Mouse (Mus musculus): ENCODE results near the gene Trap1.

Gene Trap1

GRCm38 (mm10) chr16:4041646-4042045 lies 36.0 kb downstream of the Trap1 start:
- in situ Hi-C loops (cut with MboI; ENCODE audit: low pct_unique_long_range_greater_than_20kb in 1 of 2, low sequenced_read_pairs in 2 of 2, unreplicated experiment in 1 of 2): no loop called here

DNA sequence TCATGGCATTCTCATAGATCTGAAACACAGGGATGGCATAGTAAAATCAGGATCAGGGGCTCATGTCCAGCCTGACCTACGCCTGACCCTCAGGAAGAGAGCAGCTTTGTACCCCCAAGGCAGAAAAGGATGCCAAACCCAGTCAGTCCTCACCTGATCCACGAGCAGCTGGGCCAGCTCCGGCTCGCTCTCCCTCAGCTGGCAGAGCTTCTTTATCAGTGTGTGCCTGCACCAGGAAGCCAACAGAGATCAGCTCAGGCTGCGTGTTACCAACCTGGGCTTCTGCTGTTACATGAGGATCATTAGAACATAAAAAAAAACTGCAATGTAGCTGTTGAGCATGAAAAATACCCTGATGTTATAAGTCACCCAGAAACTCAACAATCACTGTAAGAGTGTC lies 37.4 kb downstream of the Trap1 start:
- in situ Hi-C loops (cut with MboI; ENCODE audit: low pct_unique_long_range_greater_than_20kb in 1 of 2, low sequenced_read_pairs in 2 of 2, unreplicated experiment in 1 of 2): no loop called here

GRCm38 (mm10) chr16:4037690-4038089 lies 39.9 kb downstream of the Trap1 start:
- in situ Hi-C loops (cut with MboI; ENCODE audit: low pct_unique_long_range_greater_than_20kb in 1 of 2, low sequenced_read_pairs in 2 of 2, unreplicated experiment in 1 of 2): no loop called here

DNA sequence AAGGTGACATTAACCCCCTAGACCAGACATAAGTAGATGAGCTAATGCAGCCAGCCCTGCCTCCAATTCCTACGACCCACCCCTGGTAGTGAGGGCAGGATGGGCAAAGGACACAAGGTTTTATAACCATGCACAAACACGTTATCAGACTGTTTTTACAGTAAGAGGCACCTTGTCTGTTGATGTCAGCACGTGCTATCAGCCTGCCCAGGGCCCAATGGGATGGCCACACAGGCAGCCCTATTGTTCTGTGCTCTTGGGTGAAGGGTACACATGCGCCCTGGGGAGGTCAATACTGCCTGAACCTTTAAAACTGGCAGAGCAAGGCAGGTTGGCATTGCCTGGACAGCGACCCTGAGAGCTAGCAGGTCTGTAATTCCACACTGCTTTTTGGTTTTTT lies 40.8 kb downstream of the Trap1 start, which contains the start of gene Dnase1:
Gene Dnase1 (plus strand): TSS at position 136 of the 400 bp plus-strand sequence.
- in situ Hi-C loops (cut with MboI; ENCODE audit: low pct_unique_long_range_greater_than_20kb in 1 of 2, low sequenced_read_pairs in 2 of 2, unreplicated experiment in 1 of 2): no loop called here

DNA sequence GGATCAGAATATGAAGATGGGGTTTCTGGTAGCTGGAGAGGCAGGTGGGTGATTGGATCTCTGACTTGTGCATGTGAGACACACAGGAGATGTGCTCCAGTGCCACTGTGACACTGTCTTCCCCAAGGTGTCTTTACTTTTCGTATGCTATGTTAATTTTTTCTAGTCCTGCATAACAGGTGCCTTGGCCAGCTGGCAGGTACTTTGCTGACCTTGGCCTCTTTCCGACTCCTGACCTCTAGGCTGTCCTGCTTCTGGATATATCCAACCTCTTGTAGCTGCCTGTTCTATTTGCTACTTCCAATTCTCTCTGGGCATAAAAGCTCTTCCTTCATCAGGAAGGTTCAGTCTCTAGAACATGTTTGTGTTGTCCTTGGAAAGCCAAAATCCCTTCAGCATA lies 42.1 kb downstream of the Trap1 start:
- in situ Hi-C loops (cut with MboI; ENCODE audit: low pct_unique_long_range_greater_than_20kb in 1 of 2, low sequenced_read_pairs in 2 of 2, unreplicated experiment in 1 of 2): no loop called here

DNA sequence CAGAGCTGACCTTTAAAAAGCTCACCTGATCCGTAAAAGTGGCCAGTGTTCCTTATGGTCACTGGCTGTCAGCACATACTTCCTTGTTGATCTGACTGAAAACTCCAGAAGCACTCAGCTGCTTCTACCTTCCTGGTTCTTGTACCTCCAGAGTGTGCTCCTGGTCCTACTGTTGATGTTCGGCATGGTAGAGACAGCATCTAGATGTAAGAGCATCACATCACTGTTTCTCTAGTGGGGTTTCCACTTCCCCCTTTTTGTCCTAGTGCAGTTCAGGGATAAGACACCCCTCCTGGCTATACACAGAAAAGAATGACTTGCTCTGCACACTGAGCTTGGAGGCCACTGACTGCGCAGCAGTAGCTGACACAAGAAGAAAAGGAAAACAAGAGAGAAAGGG lies 43.2 kb downstream of the Trap1 start:
- in situ Hi-C loops (cut with MboI; ENCODE audit: low pct_unique_long_range_greater_than_20kb in 1 of 2, low sequenced_read_pairs in 2 of 2, unreplicated experiment in 1 of 2): no loop called here

GRCm38 (mm10) chr16:4033971-4034370 lies 43.7 kb downstream of the Trap1 start:
- in situ Hi-C loops (cut with MboI; ENCODE audit: low pct_unique_long_range_greater_than_20kb in 1 of 2, low sequenced_read_pairs in 2 of 2, unreplicated experiment in 1 of 2): no loop called here

- in situ Hi-C loops (cut with MboI; ENCODE audit: low pct_unique_long_range_greater_than_20kb in 1 of 2, low sequenced_read_pairs in 2 of 2, unreplicated experiment in 1 of 2): no loop called here
Measured at GRCm38 (mm10) chr16:4032341-4032748, 45.3 kb downstream of the Trap1 start.

DNA sequence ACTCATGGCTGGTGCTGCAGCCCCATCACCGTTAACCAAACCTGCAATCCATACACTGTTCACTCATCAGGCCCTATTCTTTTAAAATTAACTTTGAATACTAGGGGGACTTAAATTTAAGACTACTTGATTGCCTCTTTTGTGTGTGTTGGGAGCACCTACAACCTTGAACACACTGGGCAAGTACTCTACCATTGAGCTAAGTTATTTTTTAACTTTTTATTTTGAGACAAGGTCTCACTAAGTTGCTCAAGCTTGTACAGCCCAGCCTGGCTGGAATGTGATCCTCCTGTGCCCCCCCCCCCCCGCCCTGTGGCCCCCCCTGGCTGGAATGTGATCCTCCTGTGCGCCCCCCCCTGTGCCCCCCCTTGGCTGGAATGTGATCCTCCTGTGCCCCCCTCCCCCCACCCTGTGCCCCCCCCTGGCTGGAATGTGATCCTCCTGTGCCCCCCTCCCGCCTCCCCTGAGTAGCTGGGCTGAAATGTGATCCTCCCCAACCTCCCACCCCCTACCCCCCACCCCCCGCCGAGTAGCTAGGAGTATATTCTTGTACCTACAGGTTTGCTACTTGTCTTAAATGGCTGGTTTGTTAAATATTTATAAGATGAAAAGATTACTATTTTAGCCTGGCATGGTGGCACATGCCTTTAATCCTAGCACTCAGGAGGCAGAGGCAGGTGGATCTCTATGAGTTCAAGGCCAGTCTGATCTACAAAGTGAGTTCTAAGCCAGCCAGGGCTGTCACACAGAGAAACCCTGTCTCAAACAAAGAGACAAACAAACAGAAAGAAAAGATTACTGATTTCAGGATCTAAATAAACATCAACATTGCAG lies 46.0 kb downstream of the Trap1 start:
- in situ Hi-C loops (cut with MboI; ENCODE audit: low pct_unique_long_range_greater_than_20kb in 1 of 2, low sequenced_read_pairs in 2 of 2, unreplicated experiment in 1 of 2): no loop called here

- in situ Hi-C loops (cut with MboI; ENCODE audit: low pct_unique_long_range_greater_than_20kb in 1 of 2, low sequenced_read_pairs in 2 of 2, unreplicated experiment in 1 of 2): no loop called here
Measured at GRCm38 (mm10) chr16:4030501-4030900, 47.1 kb downstream of the Trap1 start.

GRCm38 (mm10) chr16:4029371-4029841 lies 48.2 kb downstream of the Trap1 start:
- in situ Hi-C loops (cut with MboI; ENCODE audit: low pct_unique_long_range_greater_than_20kb in 1 of 2, low sequenced_read_pairs in 2 of 2, unreplicated experiment in 1 of 2): no loop called here

DNA sequence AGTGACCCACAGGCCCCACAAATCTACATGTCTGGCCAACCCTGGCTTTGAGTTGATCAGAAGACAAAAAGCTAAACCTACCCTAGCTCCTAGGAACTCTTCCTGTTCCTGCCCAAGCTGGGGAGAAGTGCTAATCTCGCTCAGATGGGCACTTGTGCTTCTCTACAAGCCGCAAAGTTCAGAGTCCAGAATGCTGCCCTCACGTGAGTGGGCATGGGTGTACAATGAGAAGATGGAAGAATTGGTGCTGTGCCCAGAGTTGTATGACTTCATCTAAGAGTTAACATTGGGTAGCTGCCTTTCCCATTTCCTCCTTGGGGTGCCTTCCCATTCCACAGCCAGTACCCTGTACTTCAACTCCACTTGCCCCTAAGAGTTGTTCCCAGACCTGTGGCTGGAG lies 50.4 kb downstream of the Trap1 start:
- in situ Hi-C loops (cut with MboI; ENCODE audit: low pct_unique_long_range_greater_than_20kb in 1 of 2, low sequenced_read_pairs in 2 of 2, unreplicated experiment in 1 of 2): no loop called here

DNA sequence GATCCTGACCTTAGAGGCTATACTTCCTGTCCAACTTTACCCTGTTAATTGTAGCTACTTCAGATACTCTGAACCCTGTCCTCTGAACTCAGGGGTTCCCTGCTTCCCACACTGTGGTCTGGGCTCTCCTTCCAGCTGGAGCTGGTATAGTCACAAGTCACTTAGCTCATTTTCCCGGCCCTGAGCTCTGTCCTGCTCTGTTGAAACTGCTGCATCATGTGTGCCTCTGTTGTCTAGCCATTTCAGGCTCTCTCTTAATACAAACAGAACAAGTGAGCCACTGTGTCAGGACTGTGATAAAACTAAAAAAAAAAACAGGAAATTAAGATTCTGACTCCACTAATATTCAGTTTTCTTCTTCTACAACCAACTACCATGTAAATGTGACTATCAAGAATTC lies 51.0 kb downstream of the Trap1 start:
- in situ Hi-C loops (cut with MboI; ENCODE audit: low pct_unique_long_range_greater_than_20kb in 1 of 2, low sequenced_read_pairs in 2 of 2, unreplicated experiment in 1 of 2): no loop called here

GRCm38 (mm10) chr16:4022719-4023118 lies 54.9 kb downstream of the Trap1 start:
- in situ Hi-C loops (cut with MboI; ENCODE audit: low pct_unique_long_range_greater_than_20kb in 1 of 2, low sequenced_read_pairs in 2 of 2, unreplicated experiment in 1 of 2): loop anchor here in 1 of 2 experiments (25.0 kb wide), 1 partner anchor 185 kb away; the partner anchor contains the start of genes Olfr15 and Zfp174

GRCm38 (mm10) chr16:4021241-4021640 lies 56.4 kb downstream of the Trap1 start:
- in situ Hi-C loops (cut with MboI; ENCODE audit: low pct_unique_long_range_greater_than_20kb in 1 of 2, low sequenced_read_pairs in 2 of 2, unreplicated experiment in 1 of 2): loop anchor here in 1 of 2 experiments (25.0 kb wide), 1 partner anchor 184 kb away; the partner anchor contains the start of genes Olfr15 and Zfp174

DNA sequence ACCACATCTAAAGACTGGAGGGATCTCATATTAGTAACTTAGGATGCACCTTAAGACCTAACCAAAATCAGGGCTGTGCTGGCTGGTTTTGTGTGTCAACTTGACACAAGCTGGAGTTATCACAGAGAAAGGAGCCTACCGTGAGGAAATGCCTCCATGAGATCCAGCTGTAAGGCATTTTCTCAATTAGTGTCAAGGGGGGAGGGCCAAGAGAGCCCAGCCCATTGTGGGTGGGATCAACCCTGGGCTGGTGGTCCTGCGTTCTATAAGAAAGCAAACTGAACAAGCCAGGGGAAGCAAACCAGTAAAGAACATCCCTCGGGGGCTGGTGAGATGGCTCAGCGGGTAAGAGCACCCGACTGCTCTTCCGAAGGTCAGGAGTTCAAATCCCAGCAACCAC lies 60.2 kb downstream of the Trap1 start:
- in situ Hi-C loops (cut with MboI; ENCODE audit: low pct_unique_long_range_greater_than_20kb in 1 of 2, low sequenced_read_pairs in 2 of 2, unreplicated experiment in 1 of 2): loop anchor here in 1 of 2 experiments (25.0 kb wide), 1 partner anchor 180 kb away; the partner anchor contains the start of genes Olfr15 and Zfp174

GRCm38 (mm10) chr16:4016786-4017185 lies 60.8 kb downstream of the Trap1 start:
- in situ Hi-C loops (cut with MboI; ENCODE audit: low pct_unique_long_range_greater_than_20kb in 1 of 2, low sequenced_read_pairs in 2 of 2, unreplicated experiment in 1 of 2): loop anchor here in 1 of 2 experiments (25.0 kb wide), 1 partner anchor 179 kb away; the partner anchor contains the start of genes Olfr15 and Zfp174

GRCm38 (mm10) chr16:4014040-4014668 lies 63.5 kb downstream of the Trap1 start:
- in situ Hi-C loops (cut with MboI; ENCODE audit: low pct_unique_long_range_greater_than_20kb in 1 of 2, low sequenced_read_pairs in 2 of 2, unreplicated experiment in 1 of 2): loop anchor here in 1 of 2 experiments (25.0 kb wide), 1 partner anchor 177 kb away; the partner anchor contains the start of genes Olfr15 and Zfp174

DNA sequence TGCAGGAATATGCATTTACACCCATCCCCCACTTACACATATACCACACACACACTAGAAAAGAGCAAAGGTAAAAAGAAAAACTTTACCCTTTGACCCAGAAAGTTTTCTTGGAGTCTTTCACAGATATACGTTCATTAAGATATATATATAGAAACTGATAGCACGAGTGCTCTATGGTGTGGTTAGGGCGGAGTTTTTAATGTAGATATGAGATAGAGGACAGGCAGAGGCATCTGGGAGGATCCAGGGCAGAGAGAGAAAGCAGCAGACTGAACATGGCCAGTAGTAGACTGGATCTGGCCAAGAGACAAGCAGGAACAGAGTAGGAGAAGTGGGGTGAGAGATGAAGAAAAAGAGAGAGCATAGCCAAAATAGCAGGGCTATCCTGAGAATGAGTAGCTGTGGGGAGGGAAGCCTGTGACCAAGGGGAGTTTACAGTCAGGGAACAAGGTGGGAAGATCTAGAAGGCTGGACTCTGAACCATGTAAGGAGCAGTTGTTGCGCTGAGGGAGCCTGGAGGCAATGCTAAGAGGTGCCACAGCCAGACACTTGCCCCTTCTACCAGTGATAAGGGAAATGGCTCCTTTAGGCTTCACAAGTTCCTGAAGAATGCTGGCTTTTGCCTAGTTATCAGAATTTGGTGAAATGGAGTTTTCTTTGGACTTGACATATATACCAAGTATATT lies 64.6 kb downstream of the Trap1 start:
- in situ Hi-C loops (cut with MboI; ENCODE audit: low pct_unique_long_range_greater_than_20kb in 1 of 2, low sequenced_read_pairs in 2 of 2, unreplicated experiment in 1 of 2): loop anchor here in 1 of 2 experiments (25.0 kb wide), 1 partner anchor 176 kb away; the partner anchor contains the start of genes Olfr15 and Zfp174
